Mouse (Mus musculus) embryo, embryonic 10.5 days (tissue): ENCODE results near the gene Svs3b.
"Not testable (repeated sequence)": the region's sequence is repeated elsewhere in the genome, so short reads cannot be mapped to it uniquely, and the experiment has no call there.

Experiments used
- DNase-seq: peaks from one replicate; pipeline ENCODE4 v3.0.0-alpha.2; 2015; ENCODE audit warnings: low spot score

The Svs3b gene

DNA sequence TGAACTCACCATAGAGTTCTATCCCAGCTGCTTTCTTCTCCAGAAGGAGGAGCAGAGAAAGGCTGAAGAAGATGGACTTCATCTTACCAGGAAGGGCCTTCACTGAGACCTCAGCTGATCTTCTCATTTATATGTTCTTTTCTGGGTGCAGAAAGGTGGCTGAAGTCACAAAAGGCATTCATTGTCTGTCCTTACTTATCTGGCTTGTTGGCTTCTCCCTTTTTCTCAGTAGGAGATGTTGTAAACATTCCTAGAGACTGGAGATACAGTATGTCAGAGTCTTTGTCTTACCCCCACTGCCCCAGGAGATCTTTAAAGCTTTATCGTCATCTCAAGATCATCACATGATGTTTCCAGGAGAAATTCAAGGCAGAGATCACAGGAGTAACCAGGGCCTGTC lies at the start of gene Svs3b:
Svs3b (minus strand) TSS at position 101 of the 400 bp plus-strand sequence.
- DNase-seq = not testable (repeated sequence)

DNA sequence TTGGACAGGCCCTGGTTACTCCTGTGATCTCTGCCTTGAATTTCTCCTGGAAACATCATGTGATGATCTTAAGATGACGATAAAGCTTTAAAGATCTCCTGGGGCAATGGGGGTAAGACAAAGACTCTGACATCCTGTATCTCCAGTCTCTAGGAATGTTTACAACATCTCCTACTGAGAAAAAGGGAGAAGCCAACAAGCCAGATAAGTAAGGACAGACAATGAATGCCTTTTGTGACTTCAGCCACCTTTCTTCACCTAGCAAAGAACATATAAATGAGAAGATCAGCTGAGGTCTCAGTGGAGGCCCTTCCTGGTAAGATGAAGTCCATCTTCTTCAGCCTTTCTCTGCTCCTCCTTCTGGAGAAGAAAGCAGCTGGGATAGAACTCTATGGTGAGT lies 32.5 kb upstream of the Svs3b start, which contains the start of gene Svs3a:
Svs3a (plus strand) TSS at position 301 of the 400 bp plus-strand sequence.
- not testable (repeated sequence) for DNase-seq

DNA sequence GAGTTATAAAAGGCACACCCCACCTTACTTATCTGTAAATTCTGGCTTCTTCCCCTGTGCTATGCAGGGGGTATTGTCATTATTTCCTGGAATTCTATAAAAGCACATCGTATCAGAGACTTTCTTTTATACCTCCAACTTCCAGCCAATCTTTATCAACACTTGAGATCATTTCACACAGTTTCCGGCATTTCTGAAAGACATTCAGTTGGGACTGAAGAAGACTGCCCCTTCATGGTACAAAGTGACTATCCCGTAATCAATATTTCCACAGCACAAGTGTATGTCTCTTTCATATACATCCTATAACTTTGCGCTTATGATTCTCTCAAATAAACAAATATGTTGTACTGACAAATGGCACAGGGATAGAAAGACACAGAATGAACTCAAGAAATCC lies 21.9 kb upstream of the Svs3b start, which contains the start of gene Svs4:
Svs4 (minus strand) TSS at position 101 of the 400 bp plus-strand sequence.
- no peak for DNase-seq

DNA sequence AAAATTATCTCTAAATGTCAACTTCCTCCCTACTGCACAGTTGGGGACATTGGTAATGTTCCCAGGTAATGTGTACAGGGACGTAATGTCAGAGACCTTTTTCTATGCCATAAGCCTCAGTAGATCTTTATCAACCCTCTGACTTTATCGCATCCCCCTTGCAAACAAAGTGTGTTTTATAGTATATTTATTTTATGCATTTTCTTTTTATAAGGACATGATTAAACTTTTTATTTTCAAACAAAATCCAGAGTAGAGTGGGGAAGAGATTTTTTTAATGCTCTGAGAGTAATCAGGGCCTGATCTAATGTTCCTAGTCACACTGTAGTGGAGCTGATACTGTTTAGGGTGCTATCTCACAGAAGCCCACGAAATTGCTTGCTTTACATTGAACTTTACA lies 18.1 kb downstream of the Svs3b start, which contains the start of gene Svs2:
Svs2 (minus strand) TSS at position 101 of the 400 bp plus-strand sequence.
- no peak for DNase-seq

DNA sequence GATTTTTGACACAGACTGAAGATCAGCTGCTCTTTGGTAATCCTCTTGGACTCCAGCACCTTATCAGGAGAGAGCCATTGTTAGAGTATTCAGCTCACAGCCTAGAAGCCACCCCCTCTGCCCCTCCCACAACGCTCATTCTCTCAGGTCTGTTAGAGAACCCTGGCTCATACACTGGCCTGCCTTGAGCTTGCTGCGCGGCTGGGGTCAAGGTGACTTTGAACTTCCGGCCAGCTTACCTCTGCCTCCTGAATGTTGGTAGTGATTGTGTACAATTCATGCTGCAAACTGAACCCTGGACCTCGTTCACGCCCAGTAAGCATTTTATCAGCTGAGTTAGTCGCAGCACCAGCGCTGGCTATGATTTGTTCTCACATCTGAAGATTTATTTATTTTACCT lies 23.8 kb downstream of the Svs3b start:
- no peak for DNase-seq

DNA sequence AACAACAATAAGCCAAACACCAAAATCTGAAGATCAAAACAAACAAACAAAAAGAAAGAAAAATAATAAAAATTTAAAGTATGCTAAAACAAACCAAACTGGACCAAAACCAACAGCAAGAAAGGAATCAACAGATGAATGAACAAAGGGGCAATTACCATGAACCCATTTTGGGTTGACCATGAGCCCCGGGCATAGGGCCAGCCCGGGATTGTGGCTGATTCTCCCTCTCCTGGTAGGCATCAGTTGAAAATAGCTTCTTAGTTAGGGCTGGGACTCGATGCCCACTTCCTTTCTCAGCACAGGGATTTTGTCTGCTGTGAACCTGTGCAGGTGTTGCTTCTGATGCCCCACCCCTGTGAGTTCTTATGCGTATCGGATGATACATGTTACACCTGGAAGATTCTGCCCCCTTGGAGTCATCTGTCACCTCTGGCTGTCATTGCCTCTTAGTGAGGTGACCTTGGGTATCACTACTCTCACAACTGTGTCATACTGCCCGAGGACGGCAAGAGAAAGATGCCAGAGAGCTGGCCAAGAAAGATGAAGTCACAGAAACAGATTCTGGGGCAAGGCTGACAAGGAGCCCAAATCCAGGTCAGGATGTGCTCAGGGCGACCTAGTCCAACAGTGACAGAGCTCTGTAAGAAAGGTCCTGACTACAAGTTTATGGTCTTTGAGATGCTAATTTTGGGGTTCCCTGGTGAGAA lies 27.9 kb downstream of the Svs3b start:
- no peak for DNase-seq

DNA sequence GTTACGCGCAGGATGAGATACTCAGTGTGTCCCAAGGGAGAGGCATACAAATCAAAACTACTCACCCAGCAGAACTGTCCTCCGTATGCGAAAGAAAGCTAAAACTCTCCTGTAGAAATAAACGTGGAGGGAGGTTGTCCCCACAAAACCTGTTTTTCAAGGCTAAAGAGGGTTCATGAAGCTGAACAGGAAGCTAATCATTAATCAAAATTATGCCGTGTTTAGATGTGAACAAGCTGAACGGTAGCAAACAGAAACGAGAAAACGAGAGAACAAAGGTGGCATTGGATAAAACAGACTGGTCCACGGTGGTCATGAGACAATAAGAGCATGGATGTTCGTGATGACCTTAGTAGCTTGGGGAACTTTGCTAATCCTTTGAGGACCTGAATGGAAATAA lies 34.9 kb downstream of the Svs3b start, which contains the start of gene Wfdc15b:
Wfdc15b (minus strand) TSS at position 139 of the 400 bp plus-strand sequence.
- DNase-seq = no peak

DNA sequence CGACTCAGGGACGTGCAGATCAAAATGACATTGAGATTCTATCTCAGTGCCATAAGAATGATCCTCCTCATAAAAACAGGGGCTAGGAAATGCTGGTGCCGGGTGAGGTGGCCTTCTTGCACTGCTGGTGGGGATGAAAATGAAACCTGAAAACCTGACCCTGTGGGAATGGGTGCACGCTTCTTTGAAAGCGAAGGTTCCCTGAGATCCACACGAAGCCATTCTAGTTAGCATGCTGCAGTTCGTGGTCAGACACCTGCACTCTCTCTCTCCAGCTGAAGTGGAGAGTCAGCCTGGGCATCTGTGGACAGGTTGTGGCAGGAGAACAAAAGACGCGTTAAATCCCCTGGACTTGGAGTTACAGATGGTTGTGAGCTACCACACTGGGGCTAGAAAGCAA lies 37.1 kb downstream of the Svs3b start:
- DNase-seq = no peak

DNA sequence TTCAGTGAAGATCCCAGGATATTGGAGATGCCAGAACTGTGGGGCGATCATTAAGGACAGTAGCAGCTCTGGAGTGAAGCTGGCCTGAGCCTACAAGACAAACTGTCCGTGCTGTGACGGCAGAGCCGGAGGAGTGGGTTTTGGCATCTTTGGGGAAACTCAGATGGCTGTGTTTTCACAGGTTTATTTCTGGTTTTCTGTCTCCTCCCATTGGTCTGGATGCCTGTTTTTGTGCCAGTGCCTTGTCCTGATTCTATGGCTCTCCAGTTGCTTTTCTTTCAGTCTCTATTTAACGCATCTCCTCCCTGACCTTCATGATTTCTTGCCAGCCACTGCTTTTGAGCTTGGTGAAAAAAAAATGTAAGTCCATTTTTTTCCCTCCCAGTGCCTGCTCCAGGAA lies 43.7 kb downstream of the Svs3b start:
- no peak for DNase-seq

DNA sequence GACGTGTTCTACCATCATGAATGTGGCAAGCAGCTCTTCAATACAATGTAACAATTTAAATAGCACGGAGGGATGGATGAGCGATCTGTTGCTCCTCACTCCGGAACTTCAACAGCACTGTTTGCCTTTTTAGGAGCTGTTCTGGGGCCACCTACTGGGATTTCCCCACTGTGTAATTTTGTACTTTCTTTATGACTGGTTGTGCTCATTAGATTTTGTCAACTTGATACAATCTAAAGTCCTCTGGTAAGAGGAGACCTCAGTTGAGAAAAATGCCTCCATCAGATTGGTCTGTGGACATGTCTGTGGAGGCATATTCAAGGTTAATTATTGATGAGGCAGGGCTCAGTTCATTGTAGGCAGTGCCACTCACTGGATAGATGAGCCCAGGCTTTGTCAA lies 45.5 kb downstream of the Svs3b start:
- DNase-seq = no peak

DNA sequence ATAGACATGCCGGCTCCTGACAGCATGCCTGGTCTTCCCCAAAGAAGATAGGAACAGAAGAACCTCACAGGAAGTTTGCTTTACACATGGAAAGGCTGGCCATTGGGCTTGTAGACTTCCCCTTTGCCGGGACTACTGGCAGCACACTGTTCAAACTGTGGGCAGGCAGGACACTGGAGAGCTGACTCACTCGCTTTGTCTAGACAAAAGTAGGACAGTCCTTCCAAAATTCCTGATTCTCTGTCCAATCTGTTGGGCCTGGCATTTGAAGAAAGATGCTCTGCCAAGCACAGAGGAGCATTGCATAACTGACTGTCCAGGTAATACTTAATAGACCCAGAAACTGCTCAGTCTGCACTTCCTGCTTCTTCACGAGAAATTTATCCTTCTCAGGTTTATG lies 49.8 kb downstream of the Svs3b start:
- DNase-seq = no peak

DNA sequence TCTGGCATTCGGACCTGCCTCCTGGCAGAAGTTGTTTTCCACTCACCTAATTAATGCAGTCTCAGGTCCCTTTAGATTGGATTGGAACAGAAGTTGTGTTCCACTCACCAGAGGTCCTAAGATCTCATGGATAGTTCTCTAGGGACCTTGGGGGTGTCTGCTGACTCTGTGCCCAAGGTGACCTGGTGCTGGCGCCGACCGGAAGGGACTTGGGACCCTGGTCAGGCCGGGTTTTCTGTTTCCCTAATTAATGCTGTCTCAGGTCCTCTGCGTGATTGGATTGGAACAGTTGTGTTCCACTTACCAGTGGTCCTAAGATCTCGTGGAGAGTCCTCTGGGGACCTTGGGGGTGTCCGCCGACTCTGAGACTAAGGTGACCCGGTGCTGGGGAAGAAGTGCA lies 50.4 kb downstream of the Svs3b start:
- not testable (repeated sequence) for DNase-seq
